ENCODE assay signal across 8 mouse cellular contexts in the genomic region with DNA sequence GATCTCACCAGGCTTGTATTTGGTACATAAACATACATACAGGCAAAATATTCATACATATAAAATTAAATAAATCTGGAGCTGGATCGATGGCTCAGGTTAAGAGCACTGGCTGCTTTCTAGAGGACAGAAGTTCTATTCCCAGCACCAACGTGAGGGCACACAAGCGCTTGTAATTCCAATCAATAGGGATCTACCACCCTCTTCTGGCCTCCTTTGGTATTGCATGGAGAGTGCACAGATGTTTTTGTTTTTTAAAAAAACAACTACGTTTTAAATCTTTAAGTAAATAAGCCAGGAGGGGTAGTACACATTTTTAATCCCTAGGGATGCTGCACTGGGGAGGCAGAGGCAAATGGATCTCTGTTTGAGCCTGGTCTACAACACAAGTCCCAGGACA. TPM values are rescaled to one million over a fixed set of nuclear protein-coding genes. Genes with fewer than 3 reads are reported as not detected.
DNase-seq lines count a peak whose midpoint lies in the region; ATAC-seq lines count a peak whose summit lies in the region.

No protein-coding gene starts in this region.

- peaks cover 3% of the 10 kb centered on the region; the same call in 1 of the 2 replicates for H3K4me1 ChIP-seq in forebrain, embryonic 14.5 days (ENCODE audit: control insufficient read depth, insufficient read depth, low read length)
- peaks cover 10% of the 10 kb centered on the region; the same call in 1 of the 2 replicates for H3K4me1 ChIP-seq in forebrain, embryonic 15.5 days
- H3K4me1 ChIP-seq in liver, embryonic 12.5 days = peaks cover 53% of the 10 kb centered on the region
- H3K4me1 ChIP-seq in intestine, embryonic 16.5 days (ENCODE audit: control insufficient read depth, insufficient read depth, low read length) = peaks cover 7% of the 10 kb centered on the region

- DNase-seq in forebrain, embryonic 14.5 days (ENCODE audit: low spot score) = peak; percentile 57
- peak; percentile 51 for DNase-seq in right cerebral cortex, postnatal 4 days
- DNase-seq in right cerebral cortex, postnatal 36 days (ENCODE audit: low spot score in 2 of 2) = no peak
- DNase-seq in embryo, embryonic 10 days (ENCODE audit: low spot score) = peak; percentile 52
- DNase-seq in retina, postnatal 1 day = peak; percentile 73

- no peak overlapping the region for H3K27ac ChIP-seq in forebrain, embryonic 14.5 days (ENCODE audit: low read depth, low read length)
- no peak overlapping the region for H3K27ac ChIP-seq in forebrain, embryonic 15.5 days (replicated peaks)
- peak overlapping the region; percentile 99 for H3K27ac ChIP-seq in liver, embryonic 12.5 days
- no peak overlapping the region for H3K27ac ChIP-seq in intestine, embryonic 16.5 days (ENCODE audit: low read length)

- 0 out of 2 replicates have a peak, but pooled peaks cover 5% of the 10 kb centered on the region for H3K36me3 ChIP-seq in forebrain, embryonic 14.5 days (ENCODE audit: control insufficient read depth, insufficient read depth, low read length)
- H3K36me3 ChIP-seq in forebrain, embryonic 15.5 days = no peaks in the 10 kb centered on the region
- peaks cover 26% of the 10 kb centered on the region for H3K36me3 ChIP-seq in liver, embryonic 12.5 days
- no peaks in the 10 kb centered on the region for H3K36me3 ChIP-seq in intestine, embryonic 16.5 days (ENCODE audit: control insufficient read depth, insufficient read depth, low read length)

- no peaks in the 10 kb centered on the region for H3K9me3 ChIP-seq in forebrain, embryonic 14.5 days (replicated peaks; ENCODE audit: control insufficient read depth, low read length)
- no peaks in the 10 kb centered on the region for H3K9me3 ChIP-seq in forebrain, embryonic 15.5 days
- H3K9me3 ChIP-seq in liver, embryonic 12.5 days (replicated peaks) = no peaks in the 10 kb centered on the region
- no peaks in the 10 kb centered on the region for H3K9me3 ChIP-seq in intestine, embryonic 16.5 days (ENCODE audit: control insufficient read depth, low read length)

- ATAC-seq in forebrain, embryonic 14.5 days = no peak
- ATAC-seq in forebrain, embryonic 15.5 days (replicated peaks) = no peak
- ATAC-seq in liver, embryonic 12.5 days = no peak
- no peak for ATAC-seq in intestine, embryonic 16.5 days

- H3K4me2 ChIP-seq in forebrain, embryonic 14.5 days (ENCODE audit: low read length) = no peak overlapping the region
- no peak overlapping the region for H3K4me2 ChIP-seq in forebrain, embryonic 15.5 days (replicated peaks)
- peak overlapping the region; percentile 80 for H3K4me2 ChIP-seq in liver, embryonic 12.5 days
- no peak overlapping the region for H3K4me2 ChIP-seq in intestine, embryonic 16.5 days (ENCODE audit: low read depth, low read length)

- WGBS in forebrain, embryonic 14.5 days = 28% methylated on average over 4 of the region's 4 CpGs
- WGBS in forebrain, embryonic 15.5 days = 25% methylated on average over 4 of the region's 4 CpGs
- WGBS in liver, embryonic 12.5 days (ENCODE audit: insufficient replicate concordance) = 16% methylated on average over 4 of the region's 4 CpGs
- 31% methylated on average over 4 of the region's 4 CpGs for WGBS in intestine, embryonic 16.5 days

- H3K9ac ChIP-seq in forebrain, embryonic 14.5 days (ENCODE audit: low read length) = no peak overlapping the region
- H3K9ac ChIP-seq in forebrain, embryonic 15.5 days (replicated peaks) = no peak overlapping the region
- peak overlapping the region; percentile 81 for H3K9ac ChIP-seq in liver, embryonic 12.5 days
- H3K9ac ChIP-seq in intestine, embryonic 16.5 days (ENCODE audit: low read depth, low read length) = no peak overlapping the region

- H3K4me3 ChIP-seq in forebrain, embryonic 14.5 days (ENCODE audit: low read depth, low read length) = no peak overlapping the region
- H3K4me3 ChIP-seq in forebrain, embryonic 15.5 days = no peak overlapping the region
- peak overlapping the region; percentile 68 for H3K4me3 ChIP-seq in liver, embryonic 12.5 days
- H3K4me3 ChIP-seq in intestine, embryonic 16.5 days (ENCODE audit: low read length) = no peak overlapping the region

- H3K27me3 ChIP-seq in forebrain, embryonic 14.5 days (replicated peaks; ENCODE audit: control insufficient read depth, insufficient read depth, low read length) = no peaks in the 10 kb centered on the region
- H3K27me3 ChIP-seq in forebrain, embryonic 15.5 days = no peaks in the 10 kb centered on the region
- no peaks in the 10 kb centered on the region for H3K27me3 ChIP-seq in liver, embryonic 12.5 days (replicated peaks)
- no peaks in the 10 kb centered on the region for H3K27me3 ChIP-seq in intestine, embryonic 16.5 days (replicated peaks; ENCODE audit: control insufficient read depth, insufficient read depth, low read length)

RNA-seq across cellular contexts. Expression of gene Snx15, which starts 1.8 kb away (rescaled TPM):
- 45.6 and 50.2 TPM in 2 replicates for polyA plus RNA-seq in forebrain, embryonic 14.5 days (2014; fragmentation: Nextera tagmentation; extraction: Ambion mirVana)
- polyA plus RNA-seq in forebrain, embryonic 15.5 days (2015; fragmentation: Nextera tagmentation; extraction: Ambion mirVana) = 43.1 and 45.6 TPM in 2 replicates
- polyA plus RNA-seq in liver, embryonic 12.5 days (2016; fragmentation: Nextera tagmentation; extraction: Ambion mirVana) = 41.7 and 44.7 TPM in 2 replicates
- polyA plus RNA-seq in intestine, embryonic 16.5 days (2015; fragmentation: Nextera tagmentation; extraction: Ambion mirVana) = 36.8 and 37.0 TPM in 2 replicates

RNA-seq across cellular contexts. Expression of gene Sac3d1, which starts 7.8 kb away (rescaled TPM):
- 56.4 and 57.6 TPM in 2 replicates for polyA plus RNA-seq in forebrain, embryonic 14.5 days (2014; fragmentation: Nextera tagmentation; extraction: Ambion mirVana)
- polyA plus RNA-seq in forebrain, embryonic 15.5 days (2015; fragmentation: Nextera tagmentation; extraction: Ambion mirVana) = 53.5 and 56.5 TPM in 2 replicates
- polyA plus RNA-seq in liver, embryonic 12.5 days (2016; fragmentation: Nextera tagmentation; extraction: Ambion mirVana) = 38.8 and 41.6 TPM in 2 replicates
- polyA plus RNA-seq in intestine, embryonic 16.5 days (2015; fragmentation: Nextera tagmentation; extraction: Ambion mirVana) = 33.4 and 35.7 TPM in 2 replicates

RNA-seq across cellular contexts. Expression of gene Batf2, which starts 14.5 kb away (rescaled TPM):
- polyA plus RNA-seq in forebrain, embryonic 14.5 days (2014; fragmentation: Nextera tagmentation; extraction: Ambion mirVana) = not detected in 2 replicates
- 0.13 TPM in 1 of 2 replicates, not detected in the other for polyA plus RNA-seq in forebrain, embryonic 15.5 days (2015; fragmentation: Nextera tagmentation; extraction: Ambion mirVana)
- 0.10 and 0.15 TPM in 2 replicates for polyA plus RNA-seq in liver, embryonic 12.5 days (2016; fragmentation: Nextera tagmentation; extraction: Ambion mirVana)
- polyA plus RNA-seq in intestine, embryonic 16.5 days (2015; fragmentation: Nextera tagmentation; extraction: Ambion mirVana) = 1.1 and 1.8 TPM in 2 replicates

RNA-seq across cellular contexts. Expression of gene Arl2, which starts 15.1 kb away (rescaled TPM):
- polyA plus RNA-seq in forebrain, embryonic 14.5 days (2014; fragmentation: Nextera tagmentation; extraction: Ambion mirVana) = 80.3 and 90.2 TPM in 2 replicates
- 84.4 and 90.1 TPM in 2 replicates for polyA plus RNA-seq in forebrain, embryonic 15.5 days (2015; fragmentation: Nextera tagmentation; extraction: Ambion mirVana)
- 46.1 and 47.7 TPM in 2 replicates for polyA plus RNA-seq in liver, embryonic 12.5 days (2016; fragmentation: Nextera tagmentation; extraction: Ambion mirVana)
- polyA plus RNA-seq in intestine, embryonic 16.5 days (2015; fragmentation: Nextera tagmentation; extraction: Ambion mirVana) = 102 and 103 TPM in 2 replicates

RNA-seq across cellular contexts. Expression of gene Naaladl1, which starts 20.7 kb away (rescaled TPM):
- 0.36 and 0.42 TPM in 2 replicates for polyA plus RNA-seq in forebrain, embryonic 14.5 days (2014; fragmentation: Nextera tagmentation; extraction: Ambion mirVana)
- 0.33 and 0.53 TPM in 2 replicates for polyA plus RNA-seq in forebrain, embryonic 15.5 days (2015; fragmentation: Nextera tagmentation; extraction: Ambion mirVana)
- polyA plus RNA-seq in liver, embryonic 12.5 days (2016; fragmentation: Nextera tagmentation; extraction: Ambion mirVana) = 2.6 and 2.8 TPM in 2 replicates
- 71.9 and 102 TPM in 2 replicates for polyA plus RNA-seq in intestine, embryonic 16.5 days (2015; fragmentation: Nextera tagmentation; extraction: Ambion mirVana)

Comparison
In these comparisons a context has a peak if more than half of its experiments do, and no peak if none do; other contexts are left out.
1. DNase-seq: peak in forebrain, embryonic 14.5 days (single experiment), right cerebral cortex, postnatal 4 days (single experiment), embryo, embryonic 10 days (single experiment) and retina, postnatal 1 day (single experiment); none in right cerebral cortex, postnatal 36 days (0 of 2).